Mouse (Mus musculus) CH12.LX (cell line): ENCODE results near the gene Mgrn1. TPM values are rescaled to one million over a fixed set of nuclear protein-coding genes. Genes with fewer than 3 reads are reported as not detected.

Source experiments
- DNase-seq: peaks from one replicate; pipeline ENCODE4 v3.0.0-alpha.2; 2013; ENCODE audit errors: extremely low read depth
- H3K27ac ChIP-seq: 2 replicates; pipeline ENCODE4 v1.5.1; 2012; ENCODE audit warnings: low read depth, mild to moderate bottlenecking, control low read depth, moderate library complexity; ENCODE audit not compliant: insufficient read depth
- H3K27me3 ChIP-seq: replicated peaks from 2 replicates; pipeline ENCODE3; 2012; ENCODE audit warnings: inconsistent platforms
- H3K36me3 ChIP-seq, 2 experiments: replicated peaks in 1 of 2; 2 replicates each; pipeline versions ENCODE3 to v1.6.1; 2012; ENCODE audit warnings: inconsistent platforms in 1 of 2, low read length in 1 of 2, mild to moderate bottlenecking in 1 of 2, mixed read lengths in 1 of 2, moderate library complexity in 1 of 2; ENCODE audit not compliant: control insufficient read depth in 1 of 2, insufficient read depth in 1 of 2
- H3K4me1 ChIP-seq, 2 experiments: 2 replicates each; pipeline ENCODE4 v1.6.1; 2012; ENCODE audit warnings: inconsistent platforms in 1 of 2, moderate library complexity in 1 of 2; ENCODE audit not compliant: insufficient read depth in 2 of 2, control insufficient read depth in 1 of 2
- H3K4me2 ChIP-seq: 2 replicates; pipeline ENCODE4 v1.6.1; 2012; ENCODE audit warnings: low read depth, mild to moderate bottlenecking, control low read depth; ENCODE audit not compliant: poor library complexity, insufficient read depth, severe bottlenecking
- H3K4me3 ChIP-seq, 3 experiments: fragments of 150-350 bp in 1 of 3; sonication (generic) in 1 of 3; replicated peaks in 1 of 3; 2 replicates each; pipeline versions ENCODE3 to v1.5.1; 2011 to 2012; ENCODE audit warnings: low read depth in 2 of 3, low read length in 2 of 3, mild to moderate bottlenecking in 2 of 3, moderate library complexity in 2 of 3, control low read depth in 1 of 3, improper control_type of control experiment in 1 of 3, inconsistent platforms in 1 of 3, mixed read lengths in 1 of 3; ENCODE audit not compliant: poor library complexity in 1 of 3
- H3K79me2 ChIP-seq: replicated peaks from 2 replicates; pipeline ENCODE4 v1.6.1; 2012; ENCODE audit warnings: mild to moderate bottlenecking, moderate library complexity; ENCODE audit not compliant: control insufficient read depth, poor library complexity, insufficient read depth, severe bottlenecking; ENCODE audit errors: extremely low read depth
- H3K9ac ChIP-seq: 2 replicates; pipeline ENCODE4 v1.6.1; 2012; ENCODE audit warnings: low read depth, mild to moderate bottlenecking, control low read depth, moderate library complexity; ENCODE audit not compliant: insufficient read depth
- H3K9me3 ChIP-seq: replicated peaks from 2 replicates; pipeline ENCODE3; 2012; ENCODE audit warnings: low read length, inconsistent platforms, mixed read lengths
- CHD2 ChIP-seq: IDR thresholded peaks from 2 replicates; pipeline ENCODE4 v1.6.1; 2011; ENCODE audit warnings: low read length, improper control_type of control experiment
- HCFC1 ChIP-seq: IDR thresholded peaks from 2 replicates; pipeline ENCODE4 v1.6.1; 2012; ENCODE audit warnings: low read depth, mild to moderate bottlenecking, inconsistent platforms, low read length, improper control_type of control experiment
- JUN ChIP-seq: IDR thresholded peaks from 2 replicates; pipeline ENCODE4 v1.6.1; 2011; ENCODE audit warnings: low read depth, mild to moderate bottlenecking, low read length, improper control_type of control experiment, moderate library complexity; ENCODE audit not compliant: insufficient read depth
- JUND ChIP-seq: conservative IDR thresholded peaks from 2 replicates; pipeline ENCODE4 v1.6.1; 2011; ENCODE audit warnings: low read depth, low read length, improper control_type of control experiment
- KAT2A ChIP-seq: IDR thresholded peaks from 2 replicates; pipeline ENCODE4 v1.6.1; 2012; ENCODE audit warnings: low read length, improper control_type of control experiment, inconsistent platforms; ENCODE audit not compliant: insufficient replicate concordance
- MAX ChIP-seq: IDR thresholded peaks from 2 replicates; pipeline ENCODE4 v1.6.1; 2011; ENCODE audit warnings: low read length, improper control_type of control experiment
- NELFE ChIP-seq: IDR thresholded peaks from 2 replicates; pipeline ENCODE4 v1.6.1; 2011; ENCODE audit warnings: low read depth, low read length, improper control_type of control experiment
- POLR2A ChIP-seq: IDR thresholded peaks from 2 replicates; pipeline ENCODE4 v1.6.1; 2011; ENCODE audit warnings: low read depth, mild to moderate bottlenecking, improper control_type of control experiment, low read length
- POLR2AphosphoS2 ChIP-seq: IDR thresholded peaks from 2 replicates; pipeline ENCODE4 v1.6.1; 2011; ENCODE audit warnings: low read depth, low read length, improper control_type of control experiment
- RAD21 ChIP-seq: IDR thresholded peaks from 2 replicates; pipeline ENCODE4 v1.6.1; 2011; ENCODE audit warnings: low read depth, mild to moderate bottlenecking, low read length, improper control_type of control experiment, moderate library complexity
- SMC3 ChIP-seq: IDR thresholded peaks from 2 replicates; pipeline ENCODE4 v1.6.1; 2011; ENCODE audit warnings: low read depth, low read length, improper control_type of control experiment
- TBP ChIP-seq: conservative IDR thresholded peaks from 2 replicates; pipeline ENCODE4 v1.6.1; 2011; ENCODE audit warnings: low read depth, low read length, improper control_type of control experiment
- TCF12 ChIP-seq: IDR thresholded peaks from 2 replicates; pipeline ENCODE4 v1.6.1; 2014; ENCODE audit warnings: low read depth, mild to moderate bottlenecking, inconsistent platforms, low read length, improper control_type of control experiment
- USF1 ChIP-seq: IDR thresholded peaks from 2 replicates; pipeline ENCODE4 v1.6.1; 2014; ENCODE audit warnings: low read depth, mild to moderate bottlenecking, inconsistent platforms, low read length, improper control_type of control experiment
- ZC3H11A ChIP-seq: IDR thresholded peaks from 2 replicates; pipeline ENCODE4 v1.6.1; 2012; ENCODE audit warnings: low read depth, mild to moderate bottlenecking, inconsistent platforms, low read length, improper control_type of control experiment
- ZMIZ1 ChIP-seq: IDR thresholded peaks from 2 replicates; pipeline ENCODE4 v1.6.1; 2012; ENCODE audit warnings: low read depth, mild to moderate bottlenecking, inconsistent platforms, low read length, improper control_type of control experiment
- ZNF384 ChIP-seq: IDR thresholded peaks from 2 replicates; pipeline ENCODE4 v1.6.1; 2012; ENCODE audit warnings: low read depth, low read length, improper control_type of control experiment, inconsistent platforms
- dilution Hi-C: fragments of 300-500 bp; cut with MboI; formaldehyde crosslinking; loops from 2 replicates; pipeline ENCODE4 v1.14.3; 2020; ENCODE audit warnings: low sequenced_read_pairs; ENCODE audit not compliant: extremely low pct_unique_long_range_greater_than_20kb, extremely low pct_ligation_motif_present
- in situ Hi-C: fragments of 300-500 bp; cut with MboI; formaldehyde crosslinking; loops from 3 replicates; pipeline ENCODE4 v1.14.3; 2019; ENCODE audit warnings: low sequenced_read_pairs, low pct_ligation_motif_present, low pct_unique_long_range_greater_than_20kb, mixed read lengths
- polyA plus RNA-seq: library from polyadenylated mRNA; unstranded; fragments of >175 nt; gene quantifications from 2 replicates; pipeline ENCODE4 v1.2.1, GENCODE M21; 2012; ENCODE audit warnings: low read depth; ENCODE audit not compliant: insufficient read length
- total RNA-seq, 2 experiments: library from RNA; depleted of rRNA; stranded (reverse); fragments of 300-350 nt in 1 of 2; fragments of >200 nt in 1 of 2; gene quantifications; 2 replicates each; pipeline ENCODE4 v1.2.3; 2012 to 2014

Gene Mgrn1
- total and polyA plus RNA-seq, 3 experiments: 11.7 to 16.9 (median 12.9) TPM

DNA sequence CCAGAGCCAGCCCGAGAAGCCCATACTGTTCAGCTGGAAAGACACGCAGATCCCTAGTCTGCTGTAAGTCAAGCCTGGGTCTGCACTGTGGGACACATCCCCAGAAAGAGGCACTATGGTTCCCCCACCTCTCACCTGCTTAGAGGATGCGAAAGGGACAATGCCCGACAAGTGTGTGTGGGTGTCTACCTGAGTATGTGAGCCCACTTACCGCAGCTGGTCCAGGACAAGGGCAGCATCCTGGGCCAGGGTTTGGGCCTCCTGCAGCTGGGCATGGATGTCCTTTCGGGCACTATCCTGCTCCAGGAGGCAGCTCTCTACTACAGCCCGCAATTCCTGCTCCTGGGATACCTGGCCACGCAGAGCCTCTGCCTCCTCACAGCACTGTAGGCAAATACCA is 56.8 kb downstream of the Mgrn1 start:
- peaks cover 67 to 82% of the 10 kb centered on the region in 2 experiments for H3K36me3 ChIP-seq
- dilution Hi-C loops (no loop called here), in situ Hi-C loops (no loop called here)
- H3K27ac ChIP-seq: no peak overlapping the region
- no peak overlapping the region for H3K4me3 ChIP-seq
- H3K4me2 ChIP-seq: no peak overlapping the region
- TF ChIP-seq POLR2AphosphoS2 (no peak), CHD2 (no peak), TBP (no peak), JUND (no peak), TCF12 (no peak)
- no peak overlapping the region for H3K9ac ChIP-seq
- peaks cover 5 to 23% of the 10 kb centered on the region in 2 experiments; a peak in 3 of 4 replicates for H3K4me1 ChIP-seq
- no peaks in the 10 kb centered on the region for H3K9me3 ChIP-seq
- H3K27me3 ChIP-seq: no peaks in the 10 kb centered on the region
- peaks cover 13% of the 10 kb centered on the region for H3K79me2 ChIP-seq
- no peak for DNase-seq

DNA sequence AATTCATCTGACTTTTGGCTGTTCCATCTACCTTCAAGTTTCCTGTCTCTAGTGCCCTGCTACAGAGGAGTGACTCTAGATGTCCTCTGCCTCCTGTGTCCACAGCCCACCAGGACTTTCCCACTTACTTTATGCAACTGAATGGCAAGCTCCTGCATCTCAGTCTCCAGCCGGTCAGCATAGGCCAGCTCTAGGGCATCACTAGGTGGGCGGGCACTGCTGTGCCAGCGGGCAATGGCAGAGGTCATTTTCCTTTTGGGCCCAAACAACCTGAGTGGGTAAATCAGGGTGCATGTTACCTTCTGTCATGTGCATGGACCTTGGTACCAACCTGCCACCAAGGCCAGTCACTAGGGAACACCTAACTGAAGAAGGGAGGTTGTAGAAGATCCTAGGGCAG is 57.4 kb downstream of the Mgrn1 start:
- DNase-seq: no peak
- Histone ChIP-seq H3K79me2 (peaks cover 13% of the 10 kb centered on the region), H3K9me3 (no peaks in the 10 kb centered on the region)
- no peak for TF ChIP-seq POLR2AphosphoS2
- TF ChIP-seq MAX: no peak
- no peak for TF ChIP-seq JUND
- no peak for TF ChIP-seq RAD21
- no peak for TF ChIP-seq ZMIZ1
- TF ChIP-seq ZNF384: no peak
- no peak for TF ChIP-seq JUN
- no peak for TF ChIP-seq KAT2A
- no peak for TF ChIP-seq POLR2A
- no peak for TF ChIP-seq ZC3H11A
- no peak for TF ChIP-seq NELFE
- no peak for TF ChIP-seq TCF12
- TF ChIP-seq SMC3: no peak
- no peak for TF ChIP-seq HCFC1
- TF ChIP-seq USF1: no peak
- TF ChIP-seq, all 38 proteins: peak for 0
- Histone ChIP-seq H3K4me1 (peaks cover 5 to 20% of the 10 kb centered on the region in 2 experiments; a peak in 3 of 4 replicates), H3K9ac (no peak overlapping the region), H3K27ac (no peak overlapping the region), H3K4me2 (no peak overlapping the region), H3K27me3 (no peaks in the 10 kb centered on the region), H3K4me3 (no peak overlapping the region), H3K36me3 (peaks cover 73 to 86% of the 10 kb centered on the region in 2 experiments)
- in situ Hi-C loops (no loop called here), dilution Hi-C loops (no loop called here)
